Mouse (Mus musculus) liver, postnatal 0 days (tissue): Measurements from ENCODE around the gene Trafd1.

Experiments used
- CTCF ChIP-seq: sonication (generic); IDR thresholded peaks from 2 replicates; pipeline ENCODE4 v1.5.1; 2016; ENCODE audit warnings: antibody characterized with exemption, low read depth
- EP300 ChIP-seq: IDR thresholded peaks from 2 replicates; pipeline ENCODE4 v1.6.1; 2016; ENCODE audit warnings: antibody characterized with exemption, low read depth, mild to moderate bottlenecking

DNA sequence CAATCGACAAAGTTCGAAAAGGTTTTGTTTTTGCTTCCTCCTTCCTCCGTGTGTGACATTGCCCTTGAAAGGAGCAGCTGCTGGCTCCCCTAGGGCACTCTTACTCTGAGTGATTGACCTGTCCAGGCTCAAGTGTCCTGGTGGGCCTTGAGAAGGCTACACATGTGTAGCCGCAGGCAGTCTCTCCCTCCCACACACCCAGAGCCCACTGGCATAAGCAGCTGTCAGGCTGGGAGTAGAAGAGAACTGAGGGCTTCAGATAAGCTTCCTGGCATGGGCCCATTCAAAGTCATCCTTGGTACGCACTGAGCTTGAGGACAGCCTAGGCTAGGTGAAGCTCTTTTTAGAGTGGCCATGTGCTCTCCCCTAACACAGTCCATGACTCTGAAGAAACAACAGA lies 51.0 kb downstream of the Trafd1 start:
- TF ChIP-seq CTCF (no peak), EP300 (no peak)
